ENCODE assay signal across 17 mouse cellular contexts in genomic region chr9:67426304-67426703, GRCm38 (mm10).
A peak's percentile ranks its signal among the peaks of the same experiment; 100 is the strongest.
DNase-seq lines count a peak whose midpoint lies in the region; ATAC-seq and TF ChIP-seq lines count a peak whose summit lies in the region.
"Had no signal": no experiment of that assay in that cellular context is flagged by ENCODE, and none has a peak within 500 bp of the region (broad histone marks: within the 10 kb centered on the region; RNA-seq: fewer than 3 reads in every experiment).

No protein-coding gene starts in this region.

- 40% methylated on average over 3 of the region's 3 CpGs for WGBS in kidney, adult 2 months
- 33% methylated on average over 3 of the region's 3 CpGs for WGBS in neural tube, embryonic 13.5 days
- WGBS in cerebellum, adult 2 months, result 48% methylated on average over 3 of the region's 3 CpGs

- H3K27ac ChIP-seq in kidney, adult 2 months (ENCODE audit: insufficient read depth, low read depth, low read length), result no peak overlapping the region
- peak overlapping the region; percentile 68 for H3K27ac ChIP-seq in neural tube, embryonic 13.5 days (replicated peaks)
- H3K27ac ChIP-seq in cerebellum, adult 2 months (ENCODE audit: insufficient read depth, low read length), result no peak overlapping the region
- H3K27ac ChIP-seq: limb, embryonic 12.5 days; liver, embryonic 15.5 days had no signal

- no peaks in the 10 kb centered on the region for H3K9me3 ChIP-seq in neural tube, embryonic 13.5 days
- H3K9me3 ChIP-seq: limb, embryonic 12.5 days; liver, embryonic 15.5 days had no signal

- H3K9ac ChIP-seq in neural tube, embryonic 13.5 days, result no peak overlapping the region
- H3K9ac ChIP-seq: limb, embryonic 12.5 days; liver, embryonic 15.5 days had no signal

- H3K4me3 ChIP-seq in kidney, adult 2 months (ENCODE audit: insufficient read depth, low read depth, low read length), result no peak overlapping the region
- H3K4me3 ChIP-seq in neural tube, embryonic 13.5 days, result no peak overlapping the region
- no peak overlapping the region for H3K4me3 ChIP-seq in cerebellum, adult 2 months (replicated peaks; ENCODE audit: insufficient read depth, low read depth, low read length)
- H3K4me3 ChIP-seq: limb, embryonic 12.5 days; liver, embryonic 15.5 days; myocyte had no signal

- ATAC-seq in frontal cortex, adult (ENCODE audit: low TSS enrichment), result peak; percentile 34; the same call in 1 of the 2 replicates
- ATAC-seq in neural tube, embryonic 13.5 days (ENCODE audit: low read depth), result peak; percentile 89
- ATAC-seq: Patski had no signal

- no peak overlapping the region for H3K4me2 ChIP-seq in neural tube, embryonic 13.5 days
- H3K4me2 ChIP-seq: limb, embryonic 12.5 days; liver, embryonic 15.5 days had no signal

- peaks cover 5% of the 10 kb centered on the region; the same call in 1 of the 2 replicates for H3K4me1 ChIP-seq in kidney, adult 2 months (ENCODE audit: control insufficient read depth, insufficient read depth, low read length)
- H3K4me1 ChIP-seq in neural tube, embryonic 13.5 days (replicated peaks), result peaks cover 26% of the 10 kb centered on the region
- H3K4me1 ChIP-seq in cerebellum, adult 2 months (ENCODE audit: control insufficient read depth, insufficient read depth, low read length), result no peaks in the 10 kb centered on the region
- H3K4me1 ChIP-seq: liver, embryonic 15.5 days had no signal

- no peak for TF ChIP-seq CTCF in kidney, adult 2 months (conservative IDR thresholded peaks at IDR 0.05; ENCODE audit: insufficient read depth, insufficient read length, low read depth, low read length)
- no peak for TF ChIP-seq CTCF in cerebellum, adult 2 months (IDR thresholded peaks at IDR 0.05; ENCODE audit: borderline replicate concordance, insufficient read depth, low read depth, low read length)

- DNase-seq in frontal cortex, postnatal 25 days (ENCODE audit: low spot score in 2 of 2), result no peak
- peak; percentile 36 for DNase-seq in kidney, adult 2 months
- DNase-seq in kidney, adult 18-20 months, result no peak
- DNase-seq in neural tube, embryonic 10.5 days (ENCODE audit: extremely low spot score, low spot score), result no peak
- DNase-seq in cerebellum, adult 2 months, result no peak
- DNase-seq in layer of hippocampus, adult 9-10 months (ENCODE audit: low spot score), result no peak
- DNase-seq: B cell, adult 2 months; cerebellum, postnatal 36 days; lung, postnatal 14 days; right cerebral cortex, postnatal 25 days; thymus, adult 2 months had no signal

- no peaks in the 10 kb centered on the region for H3K27me3 ChIP-seq in kidney, adult 2 months (replicated peaks; ENCODE audit: control insufficient read depth, insufficient read depth, low read length)
- no peaks in the 10 kb centered on the region for H3K27me3 ChIP-seq in neural tube, embryonic 13.5 days
- no peaks in the 10 kb centered on the region for H3K27me3 ChIP-seq in cerebellum, adult 2 months (ENCODE audit: control insufficient read depth, insufficient read depth, low read length)
- H3K27me3 ChIP-seq: limb, embryonic 12.5 days; liver, embryonic 15.5 days; Patski had no signal

- no peaks in the 10 kb centered on the region for H3K36me3 ChIP-seq in kidney, adult 2 months (ENCODE audit: control insufficient read depth, insufficient read depth, low read length)
- no peaks in the 10 kb centered on the region for H3K36me3 ChIP-seq in neural tube, embryonic 13.5 days
- H3K36me3 ChIP-seq: limb, embryonic 12.5 days; liver, embryonic 15.5 days had no signal

- TF ChIP-seq POLR2A in kidney, adult 2 months (IDR thresholded peaks at IDR 0.05; ENCODE audit: low read depth, low read length), result no peak
- no peak for TF ChIP-seq POLR2A in cerebellum, adult 2 months (IDR thresholded peaks at IDR 0.05; ENCODE audit: borderline replicate concordance, insufficient read depth, low read length)
